Mouse (Mus musculus) ovary, adult 10 weeks (tissue): ENCODE data around the gene Gm13691. TPM values are rescaled to one million over a fixed set of nuclear protein-coding genes. Genes with fewer than 3 reads are reported as not detected.

Experiments
- polyA plus RNA-seq: library from polyadenylated mRNA; stranded (reverse); fragments of 350-450 nt; fragmentation: Illumina TruSeq; extraction: RNeasy Lipid Tissue Mini Kit (QIAGEN cat#74804); gene quantifications from one replicate; pipeline ENCODE4 v1.2.3, GENCODE M21; 2014

Gm13691 gene
- polyA plus RNA-seq, result not detected

GRCm38 (mm10) chr2:83990253-83990652 is at the start of gene Gm13691:
TSS of gene Gm13691 (plus strand) at chr2:83990553.

GRCm38 (mm10) chr2:83940931-83941361 is 49.4 kb upstream of the Gm13691 start, which contains the start of gene Zswim2:
TSS of gene Zswim2 (minus strand) at chr2:83941228.

GRCm38 (mm10) chr2:83955393-83955792 is 35.0 kb upstream of the Gm13691 start, which contains the start of gene Gm13698:
TSS of gene Gm13698 (plus strand) at chr2:83955693.

GRCm38 (mm10) chr2:83961203-83961602 is 29.1 kb upstream of the Gm13691 start, which contains the start of gene Gm13693:
TSS of gene Gm13693 (plus strand) at chr2:83961503.

GRCm38 (mm10) chr2:83967013-83967412 is 23.3 kb upstream of the Gm13691 start, which contains the start of gene Gm13695:
TSS of gene Gm13695 (plus strand) at chr2:83967313.

GRCm38 (mm10) chr2:83972823-83973222 is 17.5 kb upstream of the Gm13691 start, which contains the start of gene Gm13696:
TSS of gene Gm13696 (plus strand) at chr2:83973123.

GRCm38 (mm10) chr2:83978633-83979032 is 11.7 kb upstream of the Gm13691 start, which contains the start of gene Gm13694:
TSS of gene Gm13694 (plus strand) at chr2:83978933.

GRCm38 (mm10) chr2:83984443-83984842 is 5.9 kb upstream of the Gm13691 start, which contains the start of gene Gm13697:
TSS of gene Gm13697 (plus strand) at chr2:83984743.

Other genes with a start within 250 kb of the Gm13691 start
- gene Fam171b, start 177.9 kb upstream of the Gm13691 start, polyA plus RNA-seq, result 48.9 TPM
- gene Zswim2, start 49.3 kb upstream of the Gm13691 start, polyA plus RNA-seq, result not detected
- not detected for gene Gm13698, start 34.9 kb upstream of the Gm13691 start, polyA plus RNA-seq
- gene Gm13693, start 29.1 kb upstream of the Gm13691 start, polyA plus RNA-seq, result not detected
- gene Gm13695, start 23.2 kb upstream of the Gm13691 start, polyA plus RNA-seq, result not detected
- gene Gm13696, start 17.4 kb upstream of the Gm13691 start, polyA plus RNA-seq, result not detected
- gene Gm13694, start 11.6 kb upstream of the Gm13691 start, polyA plus RNA-seq, result not detected
- gene Gm13697, start 5.8 kb upstream of the Gm13691 start, polyA plus RNA-seq, result not detected